Mouse (Mus musculus): ENCODE results near the gene Gm38100. TPM values are rescaled to one million over a fixed set of nuclear protein-coding genes. Genes with fewer than 3 reads are reported as not detected.

Gene Gm38100
- polyA plus RNA-seq, 1 experiment from 2014 or later = 0.31 TPM

- no peak for ATAC-seq (replicated peaks; ENCODE audit: low FRiP score)
- no peaks in the 10 kb centered on the region; the same call in 1 of the 2 replicates for H3K36me3 ChIP-seq (ENCODE audit: control insufficient read depth, insufficient read depth, low read length)
These were observed 8.1 kb upstream of the Gm38100 start for GRCm38 (mm10) chr1:175912038-175912437.

GRCm38 (mm10) chr1:175913728-175914303, 6.3 kb upstream of the Gm38100 start:
- no peaks in the 10 kb centered on the region for H3K9me3 ChIP-seq (ENCODE audit: control insufficient read depth, low read length)
- H3K4me3 ChIP-seq (ENCODE audit: low read depth, low read length) = no peak overlapping the region
- no peak overlapping the region for H3K9ac ChIP-seq (ENCODE audit: low read length)
- H3K36me3 ChIP-seq (ENCODE audit: control insufficient read depth, insufficient read depth, low read length) = no peaks in the 10 kb centered on the region; the same call in 1 of the 2 replicates
- no peak overlapping the region for H3K4me2 ChIP-seq (ENCODE audit: low read depth, low read length, severe bottlenecking)
- 83% methylated on average over 5 of the region's 5 CpGs for WGBS
- no peaks in the 10 kb centered on the region for H3K4me1 ChIP-seq (replicated peaks; ENCODE audit: control insufficient read depth, insufficient read depth, low read length)
- DNase-seq (ENCODE audit: low spot score) (no peak), ATAC-seq (replicated peaks; ENCODE audit: low FRiP score) (no peak)
- no peaks in the 10 kb centered on the region for H3K27me3 ChIP-seq (ENCODE audit: control insufficient read depth, insufficient read depth, low read length)
- no peak overlapping the region for H3K27ac ChIP-seq (ENCODE audit: low read depth, low read length)

More at GRCm38 (mm10) chr1:175912038-175912437, 8.1 kb upstream of the Gm38100 start:
- no peak for DNase-seq (ENCODE audit: low spot score)
- Histone ChIP-seq H3K9ac (ENCODE audit: low read length) (no peak overlapping the region), H3K9me3 (ENCODE audit: control insufficient read depth, low read length) (no peaks in the 10 kb centered on the region), H3K4me2 (ENCODE audit: low read depth, low read length, severe bottlenecking) (no peak overlapping the region), H3K27ac (ENCODE audit: low read depth, low read length) (no peak overlapping the region), H3K4me3 (ENCODE audit: low read depth, low read length) (no peak overlapping the region), H3K4me1 (replicated peaks; ENCODE audit: control insufficient read depth, insufficient read depth, low read length) (no peaks in the 10 kb centered on the region), H3K27me3 (ENCODE audit: control insufficient read depth, insufficient read depth, low read length) (no peaks in the 10 kb centered on the region)
- WGBS = 91% methylated on average over 3 of the region's 3 CpGs

GRCm38 (mm10) chr1:175921091-175921490, 962 bp downstream of the Gm38100 start:
- Histone ChIP-seq H3K4me1 (replicated peaks; ENCODE audit: control insufficient read depth, insufficient read depth, low read length) (no peaks in the 10 kb centered on the region), H3K27ac (ENCODE audit: low read depth, low read length) (no peak overlapping the region), H3K27me3 (ENCODE audit: control insufficient read depth, insufficient read depth, low read length) (no peaks in the 10 kb centered on the region), H3K9me3 (ENCODE audit: control insufficient read depth, low read length) (no peaks in the 10 kb centered on the region), H3K4me3 (ENCODE audit: low read depth, low read length) (no peak overlapping the region), H3K4me2 (ENCODE audit: low read depth, low read length, severe bottlenecking) (no peak overlapping the region), H3K9ac (ENCODE audit: low read length) (no peak overlapping the region), H3K36me3 (ENCODE audit: control insufficient read depth, insufficient read depth, low read length) (no peaks in the 10 kb centered on the region)
- ATAC-seq (replicated peaks; ENCODE audit: low FRiP score) (no peak), DNase-seq (ENCODE audit: low spot score) (no peak)
- 89% methylated on average over 8 of the region's 8 CpGs for WGBS

- DNase-seq (ENCODE audit: low spot score) (peak; percentile 82), ATAC-seq (replicated peaks; ENCODE audit: low FRiP score) (0 out of 2 replicates have a peak, but pooled peaks have one; percentile 57)
These were observed 4.0 kb downstream of the Gm38100 start for GRCm38 (mm10) chr1:175923848-175924787.

GRCm38 (mm10) chr1:175931391-175931790, 11.3 kb downstream of the Gm38100 start:
- DNase-seq (ENCODE audit: low spot score) = no peak
- no peaks in the 10 kb centered on the region for H3K4me1 ChIP-seq (replicated peaks; ENCODE audit: control insufficient read depth, insufficient read depth, low read length)
- no peak overlapping the region for H3K27ac ChIP-seq (ENCODE audit: low read depth, low read length)
- no peak overlapping the region for H3K9ac ChIP-seq (ENCODE audit: low read length)
- no peaks in the 10 kb centered on the region for H3K9me3 ChIP-seq (ENCODE audit: control insufficient read depth, low read length)
- H3K27me3 ChIP-seq (ENCODE audit: control insufficient read depth, insufficient read depth, low read length) = no peaks in the 10 kb centered on the region
- ATAC-seq (replicated peaks; ENCODE audit: low FRiP score) = no peak
- 92% methylated on average over 5 of the region's 5 CpGs for WGBS
- no peak overlapping the region for H3K4me3 ChIP-seq (ENCODE audit: low read depth, low read length)
- no peak overlapping the region for H3K4me2 ChIP-seq (ENCODE audit: low read depth, low read length, severe bottlenecking)
- H3K36me3 ChIP-seq (ENCODE audit: control insufficient read depth, insufficient read depth, low read length) = no peaks in the 10 kb centered on the region

More at GRCm38 (mm10) chr1:175923848-175924787, 4.0 kb downstream of the Gm38100 start:
- Histone ChIP-seq H3K27me3 (ENCODE audit: control insufficient read depth, insufficient read depth, low read length) (no peaks in the 10 kb centered on the region), H3K4me2 (ENCODE audit: low read depth, low read length, severe bottlenecking) (no peak overlapping the region), H3K4me3 (ENCODE audit: low read depth, low read length) (no peak overlapping the region), H3K4me1 (replicated peaks; ENCODE audit: control insufficient read depth, insufficient read depth, low read length) (no peaks in the 10 kb centered on the region), H3K9ac (ENCODE audit: low read length) (no peak overlapping the region), H3K9me3 (ENCODE audit: control insufficient read depth, low read length) (no peaks in the 10 kb centered on the region), H3K36me3 (ENCODE audit: control insufficient read depth, insufficient read depth, low read length) (no peaks in the 10 kb centered on the region), H3K27ac (ENCODE audit: low read depth, low read length) (no peak overlapping the region)
- WGBS = 53% methylated on average over 7 of the region's 7 CpGs

- H3K4me3 ChIP-seq (ENCODE audit: low read depth, low read length) = no peak overlapping the region
- peak overlapping the region; percentile 39 for H3K4me2 ChIP-seq (ENCODE audit: low read depth, low read length, severe bottlenecking)
- DNase-seq (ENCODE audit: low spot score) (peak; percentile 73), ATAC-seq (replicated peaks; ENCODE audit: low FRiP score) (peak; percentile 88)
- H3K27me3 ChIP-seq (ENCODE audit: control insufficient read depth, insufficient read depth, low read length) = no peaks in the 10 kb centered on the region
- H3K36me3 ChIP-seq (ENCODE audit: control insufficient read depth, insufficient read depth, low read length) = no peaks in the 10 kb centered on the region
- H3K9ac ChIP-seq (ENCODE audit: low read length) = peak overlapping the region; percentile 16; the same call in 1 of the 2 replicates
- no peak overlapping the region for H3K27ac ChIP-seq (ENCODE audit: low read depth, low read length)
- no peaks in the 10 kb centered on the region for H3K4me1 ChIP-seq (replicated peaks; ENCODE audit: control insufficient read depth, insufficient read depth, low read length)
- no peaks in the 10 kb centered on the region for H3K9me3 ChIP-seq (ENCODE audit: control insufficient read depth, low read length)
- 11% methylated on average over 11 of the region's 11 CpGs for WGBS
These were observed 16.2 kb downstream of the Gm38100 start for GRCm38 (mm10) chr1:175936282-175936737.

- no peaks in the 10 kb centered on the region for H3K4me1 ChIP-seq (replicated peaks; ENCODE audit: control insufficient read depth, insufficient read depth, low read length)
- H3K9me3 ChIP-seq (ENCODE audit: control insufficient read depth, low read length) = no peaks in the 10 kb centered on the region
- no peak overlapping the region for H3K4me2 ChIP-seq (ENCODE audit: low read depth, low read length, severe bottlenecking)
- H3K27me3 ChIP-seq (ENCODE audit: control insufficient read depth, insufficient read depth, low read length) = no peaks in the 10 kb centered on the region
- WGBS = 80% methylated on average over 3 of the region's 3 CpGs
- no peak overlapping the region for H3K4me3 ChIP-seq (ENCODE audit: low read depth, low read length)
- H3K27ac ChIP-seq (ENCODE audit: low read depth, low read length) = no peak overlapping the region
- no peak for DNase-seq (ENCODE audit: low spot score)
- H3K9ac ChIP-seq (ENCODE audit: low read length) = no peak overlapping the region
- no peak for ATAC-seq (replicated peaks; ENCODE audit: low FRiP score)
- no peaks in the 10 kb centered on the region for H3K36me3 ChIP-seq (ENCODE audit: control insufficient read depth, insufficient read depth, low read length)
These were observed 18.6 kb downstream of the Gm38100 start for GRCm38 (mm10) chr1:175938731-175939130.

- Histone ChIP-seq H3K36me3 (ENCODE audit: control insufficient read depth, insufficient read depth, low read length) (no peaks in the 10 kb centered on the region), H3K4me3 (ENCODE audit: low read depth, low read length) (no peak overlapping the region), H3K9ac (ENCODE audit: low read length) (no peak overlapping the region), H3K4me1 (replicated peaks; ENCODE audit: control insufficient read depth, insufficient read depth, low read length) (no peaks in the 10 kb centered on the region), H3K9me3 (ENCODE audit: control insufficient read depth, low read length) (no peaks in the 10 kb centered on the region), H3K27ac (ENCODE audit: low read depth, low read length) (no peak overlapping the region), H3K4me2 (ENCODE audit: low read depth, low read length, severe bottlenecking) (no peak overlapping the region), H3K27me3 (ENCODE audit: control insufficient read depth, insufficient read depth, low read length) (no peaks in the 10 kb centered on the region)
- no peak for DNase-seq (ENCODE audit: low spot score)
- 93% methylated on average over 7 of the region's 7 CpGs for WGBS
- ATAC-seq (replicated peaks; ENCODE audit: low FRiP score) = no peak
These were observed 23.0 kb downstream of the Gm38100 start for GRCm38 (mm10) chr1:175943168-175943567.
